Mouse (Mus musculus): ENCODE data around the gene Gm44502.

GRCm38 (mm10) chr15:89396883-89397282, 32.6 kb downstream of the Gm44502 start:
- no peak for TF ChIP-seq CTCF (IDR thresholded peaks at IDR 0.05; ENCODE audit: low read depth)
- no peak for TF ChIP-seq EP300 (optimal IDR thresholded peaks at IDR 0.05)

Measured in stomach, postnatal 0 days (tissue).